Mouse (Mus musculus) limb, embryonic 10.5 days (tissue): ENCODE data around the gene Mcl1. TPM values are rescaled to one million over a fixed set of nuclear protein-coding genes. Genes with fewer than 3 reads are reported as not detected.

ENCODE experiments used
- polyA plus RNA-seq: library from polyadenylated mRNA; unstranded; fragments of >200 nt; fragmentation: Nextera tagmentation; extraction: Ambion mirVana; gene quantifications from 2 replicates; pipeline ENCODE4 v1.2.1, GENCODE M21; 2016

The Mcl1 gene
- polyA plus RNA-seq, 1 experiment from 2014 or later = 52.1 TPM

Other genes starting within 250 kb of the Mcl1 start
- gene Arnt, start 224.4 kb upstream of the Mcl1 start, polyA plus RNA-seq = 32.3 and 43.5 TPM in 2 replicates
- gene Ctsk, start 159.5 kb upstream of the Mcl1 start, polyA plus RNA-seq = 3.4 and 4.2 TPM in 2 replicates
- gene Ctss, start 132.0 kb upstream of the Mcl1 start, polyA plus RNA-seq = 1.0 and 3.3 TPM in 2 replicates
- gene Hormad1, start 99.1 kb upstream of the Mcl1 start, polyA plus RNA-seq = 0.10 TPM in 1 of 2 replicates, not detected in the other
- 25.9 and 31.8 TPM in 2 replicates for gene Golph3l, start 69.9 kb upstream of the Mcl1 start, polyA plus RNA-seq
- 74.6 and 88.2 TPM in 2 replicates for gene Ensa, start 33.8 kb upstream of the Mcl1 start, polyA plus RNA-seq
- gene Adamtsl4, start 29.1 kb downstream of the Mcl1 start, polyA plus RNA-seq = 0.63 and 0.77 TPM in 2 replicates
- 7.5 and 11.1 TPM in 2 replicates for gene Ecm1, start 80.8 kb downstream of the Mcl1 start, polyA plus RNA-seq
- gene Tars2, start 101.4 kb downstream of the Mcl1 start, polyA plus RNA-seq = 82.1 and 86.1 TPM in 2 replicates
- gene Rprd2, start 160.1 kb downstream of the Mcl1 start, polyA plus RNA-seq = 21.0 and 24.8 TPM in 2 replicates
- 73.6 and 77.1 TPM in 2 replicates for gene Prpf3, start 197.1 kb downstream of the Mcl1 start, polyA plus RNA-seq
- gene Mrps21, start 212.7 kb downstream of the Mcl1 start, polyA plus RNA-seq = 357 and 376 TPM in 2 replicates
- gene Ciart, start 223.5 kb downstream of the Mcl1 start, polyA plus RNA-seq = 8.8 and 10.5 TPM in 2 replicates
- 7.9 and 11.4 TPM in 2 replicates for gene BC028528, start 233.2 kb downstream of the Mcl1 start, polyA plus RNA-seq
- gene Aph1a, start 235.2 kb downstream of the Mcl1 start, polyA plus RNA-seq = 24.3 and 24.5 TPM in 2 replicates
- 161 and 187 TPM in 2 replicates for gene Car14, start 245.9 kb downstream of the Mcl1 start, polyA plus RNA-seq